Mouse (Mus musculus) C2C12 (cell line): ENCODE results near the gene Akap9. TPM values are rescaled to one million over a fixed set of nuclear protein-coding genes. Genes with fewer than 3 reads are reported as not detected.

Source experiments
- H3K27me3 ChIP-seq: one replicate; pipeline ENCODE4 v1.6.1; 2011; ENCODE audit not compliant: control insufficient read depth, insufficient read depth, insufficient read length
- H3K36me3 ChIP-seq: one replicate; pipeline ENCODE4 v1.6.1; 2011; ENCODE audit not compliant: control insufficient read depth, insufficient read depth
- H3K4me3 ChIP-seq: one replicate; pipeline ENCODE4 v1.5.1; 2011; ENCODE audit warnings: mild to moderate bottlenecking, control low read depth; ENCODE audit not compliant: poor library complexity, insufficient read depth, severe bottlenecking
- H3K79me2 ChIP-seq: one replicate; pipeline ENCODE4 v1.6.1; 2011; ENCODE audit not compliant: control insufficient read depth, insufficient read depth
- H3K79me3 ChIP-seq: one replicate; pipeline ENCODE4 v1.6.1; 2011; ENCODE audit warnings: low read depth, control low read depth
- H3ac ChIP-seq: one replicate; pipeline ENCODE3; 2011; ENCODE audit warnings: low read depth; ENCODE audit not compliant: control insufficient read depth, insufficient read length
- CEBPB ChIP-seq: IDR thresholded peaks from one replicate; pipeline ENCODE4 v1.6.1; 2011; ENCODE audit warnings: low read depth, mild to moderate bottlenecking, control low read depth, moderate library complexity
- CTCF ChIP-seq: IDR thresholded peaks from one replicate; pipeline ENCODE4 v1.5.1; 2011; ENCODE audit not compliant: control insufficient read depth, insufficient read depth, insufficient read length
- FOSL1 ChIP-seq: IDR thresholded peaks from one replicate; pipeline ENCODE4 v1.8.0; 2011; ENCODE audit warnings: mild to moderate bottlenecking, low read length; ENCODE audit not compliant: poor library complexity, insufficient read depth, severe bottlenecking
- MAX ChIP-seq: IDR thresholded peaks from one replicate; pipeline ENCODE4 v1.6.1; 2011; ENCODE audit warnings: mild to moderate bottlenecking, control low read depth
- MYOD1 ChIP-seq: IDR thresholded peaks from one replicate; pipeline ENCODE4 v1.6.1; 2011; ENCODE audit warnings: low read depth; ENCODE audit not compliant: control insufficient read depth, insufficient read length
- MYOG ChIP-seq: IDR thresholded peaks from one replicate; pipeline ENCODE4 v1.6.1; 2011; ENCODE audit not compliant: control insufficient read depth, insufficient read length; ENCODE audit errors: extremely low read depth
- USF1 ChIP-seq: IDR thresholded peaks from one replicate; pipeline ENCODE4 v1.6.1; 2011; ENCODE audit warnings: low read depth, mild to moderate bottlenecking, control low read depth, moderate library complexity
- polyA plus RNA-seq: library from polyadenylated mRNA; unstranded; fragments of >200 nt; fragmentation: generic; extraction: Trizol; gene quantifications from one replicate; pipeline ENCODE4 v1.2.1, GENCODE M21; 2012; ENCODE audit warnings: missing spikeins

The Akap9 gene
- polyA plus RNA-seq, 1 experiment = 2.1 TPM

- Histone ChIP-seq H3K4me3 (no peak overlapping the region), H3K79me2 (no peaks in the 10 kb centered on the region), H3K36me3 (peaks cover 19% of the 10 kb centered on the region), H3ac (no peak overlapping the region), H3K27me3 (no peaks in the 10 kb centered on the region), H3K79me3 (no peaks in the 10 kb centered on the region)
- TF ChIP-seq CEBPB (no peak), MYOG (no peak), USF1 (no peak), MYOD1 (no peak), CTCF (no peak), MAX (no peak), FOSL1 (no peak)
Measured at GRCm38 (mm10) chr5:4066476-4067115, 138.7 kb downstream of the Akap9 start.

DNA sequence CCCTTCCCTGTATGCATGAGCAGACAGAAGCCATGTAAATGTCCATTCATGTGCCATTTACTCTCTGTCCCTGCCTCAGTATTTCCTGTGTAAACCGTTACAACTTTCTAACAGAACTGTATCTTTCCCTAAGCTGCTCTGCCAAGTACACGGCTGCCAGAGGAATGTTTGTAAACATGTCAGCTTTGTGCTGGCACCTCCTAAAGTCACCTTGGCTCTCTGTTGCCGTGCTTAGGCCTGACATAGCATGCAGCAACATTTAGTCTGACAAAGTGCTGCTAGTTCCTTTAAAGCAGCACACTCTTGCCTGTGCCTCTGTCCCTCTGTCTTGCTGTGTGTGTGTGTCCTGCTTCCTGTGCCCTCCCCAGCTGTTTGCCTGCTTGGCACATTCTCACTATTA is 139.3 kb downstream of the Akap9 start:
- H3K79me3 ChIP-seq = no peaks in the 10 kb centered on the region
- H3K4me3 ChIP-seq = no peak overlapping the region
- no peaks in the 10 kb centered on the region for H3K27me3 ChIP-seq
- TF ChIP-seq MYOG = no peak
- no peak for TF ChIP-seq FOSL1
- no peak for TF ChIP-seq CTCF
- no peak for TF ChIP-seq CEBPB
- TF ChIP-seq USF1 = no peak
- no peak for TF ChIP-seq MAX
- no peak for TF ChIP-seq MYOD1
- no peak overlapping the region for H3ac ChIP-seq
- H3K36me3 ChIP-seq = peaks cover 16% of the 10 kb centered on the region
- no peaks in the 10 kb centered on the region for H3K79me2 ChIP-seq

DNA sequence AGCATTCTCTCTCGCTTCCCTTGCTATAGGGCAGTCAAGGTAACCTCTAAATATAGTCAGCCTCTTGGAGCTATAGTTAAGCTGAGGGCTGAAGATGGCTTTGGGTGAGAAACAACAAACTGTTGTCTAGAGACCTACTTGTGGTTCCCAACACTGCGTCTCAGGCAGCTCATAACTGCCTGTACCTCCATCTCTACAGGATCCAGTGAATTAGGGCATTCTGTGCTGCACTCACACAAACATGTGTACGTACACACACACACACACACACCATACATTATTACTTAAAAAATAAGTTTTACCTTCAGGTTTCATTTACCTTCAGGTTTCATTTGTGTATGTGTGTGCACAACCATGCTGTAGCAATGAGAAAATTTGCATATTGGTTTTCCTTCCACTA is 151.2 kb downstream of the Akap9 start:
- H3K79me2 ChIP-seq = no peaks in the 10 kb centered on the region
- TF ChIP-seq MAX (no peak), MYOD1 (no peak), USF1 (no peak), MYOG (no peak), CTCF (no peak), CEBPB (no peak), FOSL1 (no peak)
- H3K4me3 ChIP-seq = no peak overlapping the region
- no peaks in the 10 kb centered on the region for H3K27me3 ChIP-seq
- H3K36me3 ChIP-seq = peaks cover 70% of the 10 kb centered on the region
- no peak overlapping the region for H3ac ChIP-seq
- no peaks in the 10 kb centered on the region for H3K79me3 ChIP-seq

- no peaks in the 10 kb centered on the region for H3K27me3 ChIP-seq
- H3ac ChIP-seq = no peak overlapping the region
- H3K79me3 ChIP-seq = no peaks in the 10 kb centered on the region
- H3K36me3 ChIP-seq = peaks cover 81% of the 10 kb centered on the region
- no peak overlapping the region for H3K4me3 ChIP-seq
- H3K79me2 ChIP-seq = no peaks in the 10 kb centered on the region
- TF ChIP-seq CTCF (no peak), FOSL1 (no peak), MYOD1 (no peak), MYOG (no peak), USF1 (no peak), MAX (no peak), CEBPB (no peak)
Measured at GRCm38 (mm10) chr5:4080861-4081260, 153.0 kb downstream of the Akap9 start.

DNA sequence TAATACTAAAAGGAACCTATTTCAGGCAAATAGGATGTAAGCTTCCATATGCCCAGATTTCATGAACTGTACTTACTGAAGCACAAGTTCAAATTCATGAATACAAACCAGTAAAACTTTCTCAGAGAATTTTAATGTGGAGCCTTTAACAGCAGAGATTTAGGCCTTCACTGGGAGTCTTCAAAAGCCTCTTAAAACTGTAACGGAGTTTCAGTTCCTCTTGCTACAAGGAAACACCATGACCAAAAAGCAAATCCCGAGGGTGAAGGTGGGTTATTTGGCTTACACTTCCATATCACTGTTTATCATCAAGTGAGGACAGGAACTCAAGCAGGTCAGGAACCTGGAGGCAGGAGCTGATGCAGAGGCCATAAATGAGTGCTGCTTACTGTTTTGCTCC is 153.7 kb downstream of the Akap9 start:
- H3K4me3 ChIP-seq = no peak overlapping the region
- H3K79me2 ChIP-seq = no peaks in the 10 kb centered on the region
- H3K79me3 ChIP-seq = no peaks in the 10 kb centered on the region
- TF ChIP-seq USF1 (no peak), CTCF (no peak), MYOG (no peak), MYOD1 (no peak), CEBPB (no peak), MAX (no peak), FOSL1 (no peak)
- no peak overlapping the region for H3ac ChIP-seq
- H3K36me3 ChIP-seq = peaks cover 83% of the 10 kb centered on the region
- no peaks in the 10 kb centered on the region for H3K27me3 ChIP-seq

DNA sequence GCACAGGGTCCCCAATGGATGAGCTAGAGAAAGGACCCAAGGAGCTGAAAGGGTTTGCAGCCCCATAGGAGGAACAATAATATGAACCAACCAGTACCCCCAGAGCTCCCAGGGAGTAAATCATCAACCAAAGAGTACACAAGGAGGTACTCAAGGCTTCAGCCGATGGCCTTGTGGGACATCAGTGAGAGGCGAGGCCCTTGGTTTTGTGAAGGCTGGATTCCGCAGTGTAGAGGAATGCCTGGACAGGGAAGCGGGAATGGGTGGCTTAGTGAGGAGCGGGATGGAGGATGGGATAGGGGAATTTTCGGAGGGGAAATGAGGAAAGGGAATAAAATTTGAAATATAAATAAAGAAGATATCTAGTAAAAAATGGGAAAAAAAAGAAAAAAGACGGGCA is 157.1 kb downstream of the Akap9 start:
- peaks cover 20% of the 10 kb centered on the region for H3K79me2 ChIP-seq
- H3K27me3 ChIP-seq = no peaks in the 10 kb centered on the region
- H3K4me3 ChIP-seq = no peak overlapping the region
- peaks cover 90% of the 10 kb centered on the region for H3K36me3 ChIP-seq
- peaks cover 9% of the 10 kb centered on the region for H3K79me3 ChIP-seq
- H3ac ChIP-seq = no peak overlapping the region
- TF ChIP-seq CTCF (no peak), FOSL1 (no peak), MYOG (no peak), USF1 (no peak), MYOD1 (no peak)
